Mouse (Mus musculus): ENCODE data around the gene Trim71. TPM values are rescaled to one million over a fixed set of nuclear protein-coding genes. Genes with fewer than 3 reads are reported as not detected.

Gene Trim71
- polyA plus RNA-seq, 1 experiment from 2014 or later = 0.03 TPM

DNA sequence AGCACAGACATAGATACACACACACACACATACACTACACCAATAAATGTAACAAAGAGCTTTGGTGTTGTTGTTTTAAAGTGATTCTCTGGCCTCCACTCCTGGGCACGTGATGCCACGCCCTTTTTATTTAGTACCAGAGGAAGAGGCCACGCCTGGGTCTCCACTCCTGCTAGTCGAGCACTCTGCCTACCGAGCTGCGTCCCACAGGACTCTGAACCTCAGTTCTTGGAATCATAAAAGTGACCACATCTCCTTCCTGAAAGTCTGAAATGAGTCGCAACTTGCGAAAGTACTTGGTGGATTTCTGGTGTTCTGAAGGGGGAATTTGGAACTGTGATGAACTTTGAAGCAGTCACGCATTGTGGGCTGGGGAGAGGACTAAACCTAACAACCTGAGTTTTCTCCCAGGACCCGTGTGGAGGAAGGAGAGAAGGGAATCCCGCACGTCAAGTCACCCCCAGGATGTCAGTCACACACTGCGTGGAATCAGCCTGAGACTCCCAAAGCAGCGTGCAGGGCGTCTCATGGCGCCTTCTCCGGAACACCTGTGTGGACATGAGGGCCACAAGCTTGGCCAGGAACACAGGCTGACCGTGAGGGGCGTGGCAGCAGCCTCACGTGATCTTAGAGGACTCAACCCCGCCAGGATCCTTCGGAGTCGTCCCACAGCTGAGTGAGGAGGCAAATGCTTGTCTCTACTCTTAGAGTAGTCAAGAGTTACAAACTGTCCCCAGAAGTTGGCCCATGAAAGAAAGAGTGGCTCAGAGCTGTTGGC is 76.5 kb downstream of the Trim71 start:
- H3K4me1 ChIP-seq (ENCODE audit: control insufficient read depth, insufficient read depth, low read length) = no peaks in the 10 kb centered on the region
- ATAC-seq (replicated peaks; ENCODE audit: extremely low read depth, insufficient read depth, low FRiP score) = 0 out of 2 replicates have a peak, but pooled peaks have one; percentile 14
- H3K27ac ChIP-seq (ENCODE audit: low read length) = no peak overlapping the region
- 76% methylated on average over 23 of the region's 23 CpGs for WGBS
- H3K4me2 ChIP-seq (ENCODE audit: low read depth, low read length) = no peak overlapping the region
- H3K27me3 ChIP-seq (ENCODE audit: control insufficient read depth, insufficient read depth, low read length) = no peaks in the 10 kb centered on the region
- H3K36me3 ChIP-seq (ENCODE audit: control insufficient read depth, insufficient read depth) = no peaks in the 10 kb centered on the region
- no peak overlapping the region for H3K9ac ChIP-seq (ENCODE audit: low read length)
- H3K9me3 ChIP-seq (replicated peaks; ENCODE audit: control insufficient read depth, low read length) = no peaks in the 10 kb centered on the region
- H3K4me3 ChIP-seq (ENCODE audit: low read length) = no peak overlapping the region

DNA sequence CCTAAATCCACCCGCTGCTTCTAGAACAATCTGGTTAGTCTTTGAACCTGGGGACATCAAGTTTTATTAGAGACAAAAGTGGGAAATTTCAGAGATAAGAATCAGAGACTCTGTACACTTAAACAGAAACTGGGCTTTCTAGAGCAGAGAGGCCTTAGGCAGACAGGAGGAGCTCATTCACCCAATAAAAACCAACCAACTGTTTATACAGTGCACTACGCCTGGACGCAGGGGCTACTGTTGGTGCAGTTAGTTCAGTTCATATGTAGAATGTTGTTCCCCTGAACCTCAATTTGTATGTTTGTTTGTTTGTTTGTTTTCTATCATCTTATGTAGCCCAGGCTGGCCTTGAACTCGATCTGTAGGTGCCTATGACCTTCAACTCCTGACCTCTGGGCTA is 77.4 kb downstream of the Trim71 start:
- no peaks in the 10 kb centered on the region for H3K27me3 ChIP-seq (ENCODE audit: control insufficient read depth, insufficient read depth, low read length)
- 77% methylated on average over 4 of the region's 4 CpGs for WGBS
- H3K4me1 ChIP-seq (ENCODE audit: control insufficient read depth, insufficient read depth, low read length) = no peaks in the 10 kb centered on the region
- no peak overlapping the region for H3K9ac ChIP-seq (ENCODE audit: low read length)
- no peaks in the 10 kb centered on the region for H3K9me3 ChIP-seq (replicated peaks; ENCODE audit: control insufficient read depth, low read length)
- H3K4me2 ChIP-seq (ENCODE audit: low read depth, low read length) = no peak overlapping the region
- H3K36me3 ChIP-seq (ENCODE audit: control insufficient read depth, insufficient read depth) = no peaks in the 10 kb centered on the region
- no peak overlapping the region for H3K27ac ChIP-seq (ENCODE audit: low read length)
- H3K4me3 ChIP-seq (ENCODE audit: low read length) = no peak overlapping the region
- no peak for ATAC-seq (replicated peaks; ENCODE audit: extremely low read depth, insufficient read depth, low FRiP score)

GRCm38 (mm10) chr9:114484771-114485170 is 79.4 kb downstream of the Trim71 start:
- WGBS = 75% methylated on average over 5 of the region's 5 CpGs
- no peak overlapping the region for H3K4me3 ChIP-seq (ENCODE audit: low read length)
- no peak for ATAC-seq (replicated peaks; ENCODE audit: extremely low read depth, insufficient read depth, low FRiP score)
- no peak overlapping the region for H3K4me2 ChIP-seq (ENCODE audit: low read depth, low read length)
- no peaks in the 10 kb centered on the region for H3K4me1 ChIP-seq (ENCODE audit: control insufficient read depth, insufficient read depth, low read length)
- no peaks in the 10 kb centered on the region for H3K9me3 ChIP-seq (replicated peaks; ENCODE audit: control insufficient read depth, low read length)
- no peak overlapping the region for H3K9ac ChIP-seq (ENCODE audit: low read length)
- no peaks in the 10 kb centered on the region for H3K27me3 ChIP-seq (ENCODE audit: control insufficient read depth, insufficient read depth, low read length)
- H3K27ac ChIP-seq (ENCODE audit: low read length) = no peak overlapping the region
- no peaks in the 10 kb centered on the region for H3K36me3 ChIP-seq (ENCODE audit: control insufficient read depth, insufficient read depth)

- no peak for ATAC-seq (replicated peaks; ENCODE audit: extremely low read depth, insufficient read depth, low FRiP score)
- no peaks in the 10 kb centered on the region for H3K27me3 ChIP-seq (ENCODE audit: control insufficient read depth, insufficient read depth, low read length)
Measured at GRCm38 (mm10) chr9:114480940-114481339, 83.2 kb downstream of the Trim71 start.

GRCm38 (mm10) chr9:114477019-114477418 is 87.2 kb downstream of the Trim71 start:
- Histone ChIP-seq H3K4me2 (ENCODE audit: low read depth, low read length) (no peak overlapping the region), H3K27me3 (ENCODE audit: control insufficient read depth, insufficient read depth, low read length) (no peaks in the 10 kb centered on the region), H3K36me3 (ENCODE audit: control insufficient read depth, insufficient read depth) (no peaks in the 10 kb centered on the region), H3K9ac (ENCODE audit: low read length) (no peak overlapping the region), H3K9me3 (replicated peaks; ENCODE audit: control insufficient read depth, low read length) (no peaks in the 10 kb centered on the region), H3K4me3 (ENCODE audit: low read length) (no peak overlapping the region), H3K27ac (ENCODE audit: low read length) (no peak overlapping the region), H3K4me1 (ENCODE audit: control insufficient read depth, insufficient read depth, low read length) (no peaks in the 10 kb centered on the region)
- no peak for ATAC-seq (replicated peaks; ENCODE audit: extremely low read depth, insufficient read depth, low FRiP score)
- 89% methylated on average over 9 of the region's 9 CpGs for WGBS

More at GRCm38 (mm10) chr9:114480940-114481339, 83.2 kb downstream of the Trim71 start:
- H3K4me2 ChIP-seq (ENCODE audit: low read depth, low read length) = no peak overlapping the region
- no peak overlapping the region for H3K27ac ChIP-seq (ENCODE audit: low read length)
- no peaks in the 10 kb centered on the region for H3K36me3 ChIP-seq (ENCODE audit: control insufficient read depth, insufficient read depth)
- H3K9ac ChIP-seq (ENCODE audit: low read length) = no peak overlapping the region
- no peaks in the 10 kb centered on the region for H3K4me1 ChIP-seq (ENCODE audit: control insufficient read depth, insufficient read depth, low read length)
- WGBS = 75% methylated on average over 3 of the region's 3 CpGs
- no peak overlapping the region for H3K4me3 ChIP-seq (ENCODE audit: low read length)
- H3K9me3 ChIP-seq (replicated peaks; ENCODE audit: control insufficient read depth, low read length) = no peaks in the 10 kb centered on the region

GRCm38 (mm10) chr9:114471892-114472291 is 92.3 kb downstream of the Trim71 start:
- WGBS = 83% methylated on average over 7 of the region's 7 CpGs
- no peak overlapping the region for H3K4me2 ChIP-seq (ENCODE audit: low read depth, low read length)
- ATAC-seq (replicated peaks; ENCODE audit: extremely low read depth, insufficient read depth, low FRiP score) = no peak
- no peak overlapping the region for H3K4me3 ChIP-seq (ENCODE audit: low read length)
- no peak overlapping the region for H3K9ac ChIP-seq (ENCODE audit: low read length)
- peaks cover 3% of the 10 kb centered on the region; the same call in 1 of the 2 replicates for H3K9me3 ChIP-seq (replicated peaks; ENCODE audit: control insufficient read depth, low read length)
- no peak overlapping the region for H3K27ac ChIP-seq (ENCODE audit: low read length)
- H3K27me3 ChIP-seq (ENCODE audit: control insufficient read depth, insufficient read depth, low read length) = no peaks in the 10 kb centered on the region
- H3K36me3 ChIP-seq (ENCODE audit: control insufficient read depth, insufficient read depth) = peaks cover 5% of the 10 kb centered on the region
- H3K4me1 ChIP-seq (ENCODE audit: control insufficient read depth, insufficient read depth, low read length) = no peaks in the 10 kb centered on the region

GRCm38 (mm10) chr9:114468701-114469100 is 95.5 kb downstream of the Trim71 start:
- no peak overlapping the region for H3K4me2 ChIP-seq (ENCODE audit: low read depth, low read length)
- H3K9ac ChIP-seq (ENCODE audit: low read length) = no peak overlapping the region
- H3K9me3 ChIP-seq (replicated peaks; ENCODE audit: control insufficient read depth, low read length) = peaks cover 3% of the 10 kb centered on the region; the same call in 1 of the 2 replicates
- no peaks in the 10 kb centered on the region for H3K27me3 ChIP-seq (ENCODE audit: control insufficient read depth, insufficient read depth, low read length)
- H3K27ac ChIP-seq (ENCODE audit: low read length) = no peak overlapping the region
- 92% methylated on average over 4 of the region's 4 CpGs for WGBS
- no peak for ATAC-seq (replicated peaks; ENCODE audit: extremely low read depth, insufficient read depth, low FRiP score)
- peaks cover 15% of the 10 kb centered on the region for H3K36me3 ChIP-seq (ENCODE audit: control insufficient read depth, insufficient read depth)
- H3K4me1 ChIP-seq (ENCODE audit: control insufficient read depth, insufficient read depth, low read length) = no peaks in the 10 kb centered on the region
- no peak overlapping the region for H3K4me3 ChIP-seq (ENCODE audit: low read length)

- ATAC-seq (replicated peaks; ENCODE audit: extremely low read depth, insufficient read depth, low FRiP score) = no peak
- peaks cover 3% of the 10 kb centered on the region; the same call in 1 of the 2 replicates for H3K9me3 ChIP-seq (replicated peaks; ENCODE audit: control insufficient read depth, low read length)
- no peak overlapping the region for H3K4me3 ChIP-seq (ENCODE audit: low read length)
- WGBS = 70% methylated on average over 5 of the region's 5 CpGs
- no peaks in the 10 kb centered on the region for H3K27me3 ChIP-seq (ENCODE audit: control insufficient read depth, insufficient read depth, low read length)
- no peak overlapping the region for H3K27ac ChIP-seq (ENCODE audit: low read length)
- H3K9ac ChIP-seq (ENCODE audit: low read length) = no peak overlapping the region
- H3K4me1 ChIP-seq (ENCODE audit: control insufficient read depth, insufficient read depth, low read length) = no peaks in the 10 kb centered on the region
- H3K4me2 ChIP-seq (ENCODE audit: low read depth, low read length) = no peak overlapping the region
- H3K36me3 ChIP-seq (ENCODE audit: control insufficient read depth, insufficient read depth) = peaks cover 15% of the 10 kb centered on the region
Measured at GRCm38 (mm10) chr9:114468217-114468616, 96.0 kb downstream of the Trim71 start.

GRCm38 (mm10) chr9:114466871-114467270 is 97.3 kb downstream of the Trim71 start:
- H3K4me2 ChIP-seq (ENCODE audit: low read depth, low read length) = no peak overlapping the region
- H3K27me3 ChIP-seq (ENCODE audit: control insufficient read depth, insufficient read depth, low read length) = no peaks in the 10 kb centered on the region
- 67% methylated on average over 7 of the region's 7 CpGs for WGBS
- H3K27ac ChIP-seq (ENCODE audit: low read length) = no peak overlapping the region
- no peak overlapping the region for H3K4me3 ChIP-seq (ENCODE audit: low read length)
- no peak for ATAC-seq (replicated peaks; ENCODE audit: extremely low read depth, insufficient read depth, low FRiP score)
- no peak overlapping the region for H3K9ac ChIP-seq (ENCODE audit: low read length)
- peaks cover 15% of the 10 kb centered on the region for H3K36me3 ChIP-seq (ENCODE audit: control insufficient read depth, insufficient read depth)
- H3K4me1 ChIP-seq (ENCODE audit: control insufficient read depth, insufficient read depth, low read length) = no peaks in the 10 kb centered on the region
- peaks cover 3% of the 10 kb centered on the region; the same call in 1 of the 2 replicates for H3K9me3 ChIP-seq (replicated peaks; ENCODE audit: control insufficient read depth, low read length)

Data from heart, embryonic 16.5 days (tissue).